Mouse (Mus musculus) ES-Bruce4 (cell line): ENCODE measurements around the gene Efemp2.
A peak's percentile ranks its signal among the peaks of the same experiment; 100 is the strongest.

ENCODE experiments used
- CTCF ChIP-seq: IDR thresholded peaks from one replicate; pipeline ENCODE4 v1.8.1; 2011; ENCODE audit warnings: low read depth, low read length
- EP300 ChIP-seq: IDR thresholded peaks from 2 replicates; pipeline ENCODE4 v1.6.1; 2011; ENCODE audit warnings: low read depth, low read length; ENCODE audit not compliant: insufficient read depth
- POLR2A ChIP-seq: IDR thresholded peaks from one replicate; pipeline ENCODE4 v1.8.1; 2011; ENCODE audit warnings: low read length; ENCODE audit not compliant: insufficient read depth

DNA sequence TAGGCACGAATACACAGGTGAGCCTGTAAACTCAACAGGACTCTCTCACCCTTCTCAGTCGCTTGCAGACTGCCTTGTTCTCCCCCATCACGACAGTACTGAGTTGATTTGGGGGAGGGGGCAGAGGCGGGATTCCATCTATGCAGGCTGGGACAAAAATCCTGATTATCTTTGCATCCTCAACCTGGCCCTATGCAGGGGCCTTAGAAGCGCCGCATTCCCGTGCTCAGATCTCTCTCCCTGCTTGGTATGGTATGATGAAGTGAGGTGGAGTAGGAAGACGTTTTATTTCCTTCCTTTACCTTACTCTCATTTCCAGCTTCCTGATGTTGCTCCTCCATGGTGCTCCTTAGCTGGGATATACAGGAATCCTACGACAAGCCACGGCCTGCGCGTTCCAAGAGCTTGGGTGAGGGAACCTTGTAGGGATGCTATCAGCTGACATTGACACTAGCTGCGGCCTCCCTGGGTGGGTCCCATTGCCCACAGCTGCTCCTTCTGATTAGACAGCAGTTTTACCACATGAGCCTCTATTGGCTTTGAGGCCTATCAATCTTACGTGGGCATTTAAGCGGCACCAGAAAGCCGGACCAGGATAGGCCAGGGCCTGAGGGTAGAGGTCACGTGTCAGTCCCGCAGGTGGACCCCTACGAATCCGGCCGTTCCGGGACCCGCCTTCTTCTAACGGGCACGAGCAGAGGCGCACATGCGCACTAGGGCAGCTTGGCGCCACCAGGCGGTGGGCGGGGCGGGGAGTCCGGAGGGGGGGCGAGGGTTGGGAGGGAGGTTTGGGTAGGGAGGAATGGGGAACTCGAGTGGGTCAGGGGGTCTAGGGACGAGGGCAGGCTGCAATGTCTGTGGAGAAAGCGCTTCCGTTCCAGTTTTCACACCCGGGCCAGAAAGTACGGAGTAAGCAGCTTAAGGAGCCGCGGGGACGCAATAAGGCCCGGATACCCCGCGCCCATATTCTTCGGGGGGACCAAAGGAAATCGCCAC is 36.6 kb downstream of the Efemp2 start, which contains the start of gene Snx32:
- TF ChIP-seq POLR2A = peak; percentile 41
- no peak for TF ChIP-seq EP300
- no peak for TF ChIP-seq CTCF
